Mouse (Mus musculus) brown adipose tissue, adult 24 weeks (tissue): ENCODE measurements around the gene Med13l. TPM values are rescaled to one million over a fixed set of nuclear protein-coding genes. Genes with fewer than 3 reads are reported as not detected.

Experiments used
- H3K27ac ChIP-seq: fragments of 200-500 bp; replicated peaks from 2 replicates; pipeline ENCODE4 v1.5.1; 2012; ENCODE audit warnings: low read depth, mild to moderate bottlenecking, low read length
- H3K4me1 ChIP-seq: fragments of 200-500 bp; 2 replicates; pipeline ENCODE4 v1.6.1; 2012; ENCODE audit warnings: low read length, mixed read lengths; ENCODE audit not compliant: control insufficient read depth, insufficient read depth, insufficient read length
- H3K4me3 ChIP-seq: fragments of 200-500 bp; 2 replicates; pipeline ENCODE4 v1.5.1; 2012; ENCODE audit warnings: low read depth, mild to moderate bottlenecking, low read length, moderate library complexity; ENCODE audit not compliant: insufficient read depth
- polyA plus RNA-seq: library from polyadenylated mRNA; stranded (reverse); fragments of >200 nt; gene quantifications from 2 replicates; pipeline ENCODE4 v1.2.4, GENCODE M21; 2012; ENCODE audit not compliant: missing spikeins, insufficient read depth, insufficient read length

The Med13l gene
- polyA plus RNA-seq, 1 experiment = 11.4 TPM

GRCm38 (mm10) chr5:118569017-118569416 is 8.5 kb downstream of the Med13l start:
- peaks cover 37% of the 10 kb centered on the region for H3K4me1 ChIP-seq
- H3K27ac ChIP-seq = no peak overlapping the region

GRCm38 (mm10) chr5:118569606-118570580 is 9.4 kb downstream of the Med13l start:
- no peak overlapping the region for H3K4me3 ChIP-seq
- H3K4me1 ChIP-seq = peaks cover 44% of the 10 kb centered on the region
- H3K27ac ChIP-seq = no peak overlapping the region

More at GRCm38 (mm10) chr5:118569017-118569416, 8.5 kb downstream of the Med13l start:
- H3K4me3 ChIP-seq = no peak overlapping the region

- Histone ChIP-seq H3K4me3 (no peak overlapping the region), H3K4me1 (peaks cover 52% of the 10 kb centered on the region), H3K27ac (no peak overlapping the region; the same call in 1 of the 2 replicates)
Measured at GRCm38 (mm10) chr5:118571504-118571903, 11.0 kb downstream of the Med13l start.

DNA sequence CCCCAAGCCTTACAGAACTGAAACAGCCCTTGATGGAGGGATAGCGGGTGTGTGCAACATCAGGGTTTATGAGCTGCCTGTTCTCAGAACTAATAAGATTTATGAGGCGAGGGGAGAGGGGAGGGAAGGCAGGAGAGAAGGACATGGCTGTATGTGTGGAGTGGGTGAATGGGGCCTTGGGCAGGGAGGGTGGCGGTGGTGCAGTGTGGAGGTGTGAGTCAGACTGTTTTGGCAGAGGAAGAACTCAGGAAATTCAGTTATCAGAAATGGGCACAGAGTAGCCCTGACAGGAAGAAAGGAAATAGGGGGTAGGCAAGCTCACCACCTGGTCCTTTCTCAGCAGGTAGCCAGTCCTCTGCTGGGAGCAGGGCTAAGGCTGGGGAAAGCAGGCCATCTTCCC is 13.8 kb downstream of the Med13l start:
- Histone ChIP-seq H3K27ac (no peak overlapping the region), H3K4me1 (peaks cover 39% of the 10 kb centered on the region), H3K4me3 (no peak overlapping the region)

DNA sequence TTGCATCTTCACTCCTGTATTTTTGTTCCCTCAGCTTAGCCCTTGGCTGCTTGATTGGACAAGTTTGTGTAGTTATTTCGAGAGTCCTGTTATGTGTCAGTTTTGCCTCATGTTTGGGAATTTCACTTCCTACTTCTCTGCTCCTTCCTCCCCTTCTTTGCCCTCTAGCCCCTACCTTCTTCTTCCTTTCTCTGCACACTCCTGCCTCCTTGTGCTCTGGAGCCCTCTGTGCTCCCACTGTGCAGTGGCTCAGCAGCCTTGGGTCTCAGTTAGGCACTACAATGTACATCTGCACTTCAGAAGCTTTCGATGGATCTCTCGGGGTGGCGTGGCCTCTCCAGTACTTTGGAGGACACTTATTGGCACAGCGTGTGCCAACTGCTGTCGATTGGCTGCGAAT is 14.5 kb downstream of the Med13l start:
- Histone ChIP-seq H3K4me1 (peaks cover 43% of the 10 kb centered on the region), H3K27ac (no peak overlapping the region), H3K4me3 (no peak overlapping the region)

DNA sequence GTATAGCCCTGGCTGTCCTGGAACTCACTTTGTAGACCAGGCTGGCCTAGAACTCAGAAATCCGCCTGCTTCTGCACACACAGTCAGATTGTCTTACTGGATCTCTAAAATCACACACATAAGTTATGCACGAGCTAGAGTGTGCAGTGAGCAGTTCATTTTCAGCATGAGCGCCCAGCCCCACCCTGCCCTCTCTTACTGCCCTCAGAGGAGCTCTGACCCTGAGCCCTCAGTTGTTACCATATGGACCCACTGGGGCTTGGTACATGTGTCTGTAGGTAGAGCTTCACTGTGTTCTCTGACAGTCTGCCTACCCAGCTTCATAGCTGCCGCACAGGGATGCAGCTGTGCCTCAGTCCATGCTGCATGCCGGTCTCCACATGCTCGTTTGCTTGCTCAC is 15.4 kb downstream of the Med13l start:
- H3K4me1 ChIP-seq = peaks cover 37% of the 10 kb centered on the region
- no peak overlapping the region for H3K27ac ChIP-seq
- H3K4me3 ChIP-seq = no peak overlapping the region

- Histone ChIP-seq H3K4me3 (no peak overlapping the region), H3K4me1 (peaks cover 32% of the 10 kb centered on the region)
Measured at GRCm38 (mm10) chr5:118576731-118577130, 16.3 kb downstream of the Med13l start.

DNA sequence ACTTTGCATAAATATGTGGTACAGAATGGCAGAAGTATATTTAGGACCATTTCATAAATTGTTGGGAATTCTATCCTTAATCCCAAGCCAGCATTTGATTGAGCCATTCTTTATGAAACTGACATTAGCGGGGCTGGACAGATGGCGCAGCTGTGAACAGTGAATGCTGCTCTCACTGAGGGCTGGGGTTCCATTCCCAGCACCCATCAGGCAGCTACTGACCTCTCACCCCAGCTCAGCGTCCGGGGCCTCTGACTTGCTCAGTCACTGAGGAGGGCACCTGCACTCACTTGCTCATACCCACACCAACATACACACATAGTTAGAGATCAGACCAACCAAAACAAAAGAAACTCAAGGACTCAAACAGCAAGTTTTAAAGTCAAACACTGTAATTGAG is 24.9 kb downstream of the Med13l start:
- Histone ChIP-seq H3K4me3 (no peak overlapping the region), H3K27ac (no peak overlapping the region), H3K4me1 (peaks cover 36% of the 10 kb centered on the region)

More at GRCm38 (mm10) chr5:118576731-118577130, 16.3 kb downstream of the Med13l start:
- H3K27ac ChIP-seq = no peak overlapping the region

GRCm38 (mm10) chr5:118586560-118586959 is 26.1 kb downstream of the Med13l start:
- Histone ChIP-seq H3K4me3 (no peak overlapping the region), H3K27ac (no peak overlapping the region), H3K4me1 (peaks cover 43% of the 10 kb centered on the region)

- Histone ChIP-seq H3K4me3 (no peak overlapping the region), H3K4me1 (peaks cover 36% of the 10 kb centered on the region), H3K27ac (no peak overlapping the region)
Measured at GRCm38 (mm10) chr5:118588381-118588925, 28.0 kb downstream of the Med13l start.

DNA sequence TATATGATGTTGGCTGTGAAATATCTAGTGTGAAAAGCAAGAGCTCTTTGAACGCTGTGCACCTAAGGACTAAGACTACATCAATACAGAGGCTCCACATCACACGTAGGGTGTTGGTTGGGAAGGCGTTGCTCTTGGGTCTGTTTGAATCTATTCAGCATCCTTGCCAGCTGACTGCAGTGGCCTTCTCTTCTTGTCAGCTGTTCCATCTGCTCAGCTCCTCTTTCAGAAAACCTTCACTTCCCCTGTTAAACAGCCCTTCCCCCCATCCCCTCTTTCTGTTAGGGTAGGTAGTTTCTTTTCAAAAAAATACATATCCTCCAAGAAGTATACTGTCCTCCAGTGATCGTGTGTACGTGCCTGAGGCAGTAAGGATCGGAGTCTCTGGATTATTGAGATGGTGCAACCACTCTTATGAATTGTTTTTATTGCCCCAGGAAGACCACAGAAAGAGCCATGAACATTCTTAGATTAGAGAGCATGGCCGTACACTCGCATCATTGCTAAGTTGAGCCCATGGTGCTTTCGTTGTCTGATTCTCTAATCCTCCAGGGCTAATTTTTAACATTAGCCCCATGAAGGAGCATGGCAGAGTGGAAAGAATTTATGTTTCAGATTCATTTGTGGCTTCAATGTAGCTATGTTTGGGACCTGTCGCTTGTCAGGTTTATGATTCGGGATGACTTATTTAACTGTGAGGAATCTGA is 28.9 kb downstream of the Med13l start:
- Histone ChIP-seq H3K4me3 (no peak overlapping the region), H3K27ac (no peak overlapping the region), H3K4me1 (peaks cover 36% of the 10 kb centered on the region)

DNA sequence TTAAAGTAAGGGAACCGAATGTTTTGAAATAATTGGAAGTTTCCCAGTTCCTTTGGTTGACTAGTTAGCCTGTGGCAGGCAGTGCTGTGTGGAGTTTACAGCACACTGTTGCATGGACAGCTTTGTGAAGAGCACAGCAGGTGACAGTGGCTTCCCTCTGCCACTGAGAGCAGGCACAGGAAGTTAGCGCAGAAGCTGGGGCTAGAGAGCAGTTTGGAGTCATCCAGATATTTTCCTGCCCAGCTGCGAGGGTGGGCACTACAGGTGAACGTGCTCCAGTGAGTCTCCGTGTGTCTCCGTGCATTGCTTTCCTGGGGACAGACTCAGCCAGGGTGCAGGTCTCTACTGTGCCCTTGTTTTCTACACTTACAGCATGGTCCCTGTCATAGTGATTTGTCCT is 30.4 kb downstream of the Med13l start:
- Histone ChIP-seq H3K27ac (no peak overlapping the region), H3K4me3 (no peak overlapping the region), H3K4me1 (peaks cover 34% of the 10 kb centered on the region)

DNA sequence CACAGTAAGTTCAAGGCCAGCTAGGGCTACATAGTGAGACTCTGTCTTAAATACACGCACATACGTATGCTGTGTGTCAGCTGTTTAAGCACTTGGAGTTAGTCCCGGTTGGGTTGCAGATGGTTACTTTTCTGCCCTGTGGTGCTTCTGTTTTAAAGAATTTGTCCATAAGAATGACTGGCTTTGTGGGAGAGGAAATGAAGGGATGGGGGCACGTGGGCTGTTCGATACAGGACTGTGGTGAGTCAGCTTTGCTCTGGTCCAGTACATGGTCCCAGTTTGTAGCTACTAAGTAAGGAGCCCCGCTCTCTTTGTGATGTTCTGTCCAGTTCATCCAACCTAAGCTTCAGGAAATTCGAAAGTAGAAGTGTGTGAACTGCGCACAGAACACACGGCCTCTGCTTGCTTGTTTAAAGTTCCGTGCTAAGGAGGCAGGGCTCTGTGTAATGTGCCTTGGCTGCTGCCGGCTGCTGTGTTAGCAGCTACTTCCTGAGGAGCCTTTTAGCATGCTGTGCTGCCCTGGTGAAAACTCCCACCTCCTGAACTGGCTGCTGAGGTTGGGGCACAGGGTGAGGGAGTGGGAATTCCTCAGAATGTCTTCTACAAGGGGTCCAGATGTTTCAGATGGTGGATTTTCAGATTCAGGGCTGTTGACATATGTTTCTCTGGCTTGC is 31.5 kb downstream of the Med13l start:
- peaks cover 33% of the 10 kb centered on the region for H3K4me1 ChIP-seq
- H3K27ac ChIP-seq = no peak overlapping the region
- no peak overlapping the region for H3K4me3 ChIP-seq

GRCm38 (mm10) chr5:118594470-118595236 is 34.2 kb downstream of the Med13l start:
- peaks cover 17% of the 10 kb centered on the region for H3K4me1 ChIP-seq
- H3K4me3 ChIP-seq = no peak overlapping the region
- no peak overlapping the region; the same call in 1 of the 2 replicates for H3K27ac ChIP-seq
